Mouse (Mus musculus): ENCODE data around the gene Gck.

GRCm38 (mm10) chr11:5920323-5920960 lies 29.4 kb downstream of the Gck start:
- TF ChIP-seq NANOG (IDR thresholded peaks at IDR 0.05; ENCODE audit: borderline replicate concordance, low read length) (no peak), CTCF (conservative IDR thresholded peaks at IDR 0.05; ENCODE audit: low read length) (no peak)

Measured in E14TG2a.4 (cell line).